Mouse (Mus musculus) erythroblast, embryonic 14.5 days (primary cell): ENCODE measurements around the gene Rtl8c. TPM values are rescaled to one million over a fixed set of nuclear protein-coding genes. Genes with fewer than 3 reads are reported as not detected.
"Not testable (repeated sequence)": the region's sequence is repeated elsewhere in the genome, so short reads cannot be mapped to it uniquely, and the experiment has no call there.

Experiments
- H3K27me3 ChIP-seq: 2 replicates; pipeline ENCODE4 v1.6.1; 2012; ENCODE audit warnings: inconsistent platforms; ENCODE audit not compliant: control insufficient read depth
- H3K36me3 ChIP-seq: 2 replicates; pipeline ENCODE4 v1.6.1; 2012; ENCODE audit warnings: mild to moderate bottlenecking, inconsistent platforms; ENCODE audit not compliant: control insufficient read depth
- H3K4me1 ChIP-seq: 2 replicates; pipeline ENCODE4 v1.6.1; 2012; ENCODE audit warnings: inconsistent platforms; ENCODE audit not compliant: control insufficient read depth
- H3K4me3 ChIP-seq: replicated peaks from 2 replicates; pipeline ENCODE3; 2012; ENCODE audit warnings: moderate library complexity, mild to moderate bottlenecking, inconsistent platforms
- H3K9me3 ChIP-seq: 2 replicates; pipeline ENCODE4 v1.6.1; 2012; ENCODE audit warnings: low read length, inconsistent platforms, mixed read lengths; ENCODE audit not compliant: control insufficient read depth
- GATA1 ChIP-seq: IDR thresholded peaks from 2 replicates; pipeline ENCODE4 v1.6.1; 2012; ENCODE audit warnings: low read length, inconsistent platforms, mixed read lengths
- TAL1 ChIP-seq: IDR thresholded peaks from 3 replicates; pipeline ENCODE4 v1.6.1; 2012; ENCODE audit warnings: low read length, inconsistent platforms, mixed read lengths
- polyA plus RNA-seq: library from polyadenylated mRNA; stranded (reverse); fragments of >175 nt; gene quantifications from 2 replicates; pipeline ENCODE4 v1.2.3, GENCODE M21; 2012

Gene Rtl8c
- polyA plus RNA-seq, 1 experiment = not detected

DNA sequence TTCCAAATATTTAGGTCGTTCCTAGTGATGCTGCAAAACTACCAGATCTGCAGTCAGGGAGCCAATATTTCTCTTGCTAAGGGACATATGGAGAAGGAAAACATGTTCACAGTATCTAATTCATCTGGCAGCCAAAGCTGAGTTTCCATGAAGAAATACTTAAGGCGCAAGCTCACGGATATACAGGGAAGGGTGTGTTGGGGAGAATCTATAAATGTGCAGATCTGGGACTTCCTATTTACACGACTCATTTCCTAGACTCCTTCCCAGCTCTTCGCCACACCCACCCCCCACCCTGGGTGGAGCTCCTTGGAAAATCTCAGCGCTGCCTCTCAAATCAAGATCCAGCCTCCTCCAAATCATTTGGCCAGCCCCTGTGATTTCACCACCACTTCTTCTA, 38.1 kb downstream of the Rtl8c start:
- H3K36me3 ChIP-seq = no peaks in the 10 kb centered on the region
- no peaks in the 10 kb centered on the region for H3K9me3 ChIP-seq
- H3K4me3 ChIP-seq = no peak overlapping the region
- H3K4me1 ChIP-seq = no peaks in the 10 kb centered on the region
- H3K27me3 ChIP-seq = no peaks in the 10 kb centered on the region
- TF ChIP-seq GATA1 (no peak), TAL1 (no peak)

DNA sequence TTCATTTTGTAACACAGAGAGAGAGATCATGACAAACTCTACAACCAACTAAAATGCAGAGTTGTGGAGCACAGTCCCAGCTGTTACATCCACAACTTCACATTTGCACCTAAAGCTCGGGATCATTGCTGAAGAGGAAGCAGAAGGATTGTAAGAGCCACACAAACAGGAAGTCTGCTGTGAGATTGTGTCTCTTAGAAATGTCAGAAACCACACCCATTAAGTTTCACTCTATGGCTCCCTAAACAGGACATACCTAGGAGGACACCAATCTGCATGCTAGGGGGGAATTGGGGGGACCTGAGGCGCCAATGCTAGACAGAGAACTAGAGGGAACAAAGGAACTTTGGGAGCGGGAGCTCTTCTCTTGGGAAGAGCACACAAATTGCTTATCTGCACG, 45.1 kb downstream of the Rtl8c start:
- not testable (repeated sequence) for H3K4me1 ChIP-seq, H3K9me3 ChIP-seq, H3K36me3 ChIP-seq, H3K27me3 ChIP-seq, H3K4me3 ChIP-seq

Other genes with a start within 250 kb of the Rtl8c start
- 0.19 and 0.32 TPM in 2 replicates for gene Mospd1, start 237.5 kb upstream of the Rtl8c start, polyA plus RNA-seq
- not detected in 2 replicates for gene Etd, start 173.1 kb upstream of the Rtl8c start, polyA plus RNA-seq
- gene Gm14597, start 947 bp downstream of the Rtl8c start, polyA plus RNA-seq = not detected in 2 replicates
- gene Rtl8a, start 35.6 kb downstream of the Rtl8c start, polyA plus RNA-seq = 0.17 and 0.52 TPM in 2 replicates
- gene Rtl8b, start 62.4 kb downstream of the Rtl8c start, polyA plus RNA-seq = 0.20 and 0.47 TPM in 2 replicates
- not detected in 2 replicates for gene 4930502E18Rik, start 116.8 kb downstream of the Rtl8c start, polyA plus RNA-seq
- gene 1700013H16Rik, start 149.8 kb downstream of the Rtl8c start, polyA plus RNA-seq = not detected in 2 replicates
- not detected in 2 replicates for gene Zfp36l3, start 168.4 kb downstream of the Rtl8c start, polyA plus RNA-seq
- not detected in 2 replicates for gene Xlr, start 189.7 kb downstream of the Rtl8c start, polyA plus RNA-seq